Mouse (Mus musculus): ENCODE measurements around the gene Hcn3.

Gene Hcn3

DNA sequence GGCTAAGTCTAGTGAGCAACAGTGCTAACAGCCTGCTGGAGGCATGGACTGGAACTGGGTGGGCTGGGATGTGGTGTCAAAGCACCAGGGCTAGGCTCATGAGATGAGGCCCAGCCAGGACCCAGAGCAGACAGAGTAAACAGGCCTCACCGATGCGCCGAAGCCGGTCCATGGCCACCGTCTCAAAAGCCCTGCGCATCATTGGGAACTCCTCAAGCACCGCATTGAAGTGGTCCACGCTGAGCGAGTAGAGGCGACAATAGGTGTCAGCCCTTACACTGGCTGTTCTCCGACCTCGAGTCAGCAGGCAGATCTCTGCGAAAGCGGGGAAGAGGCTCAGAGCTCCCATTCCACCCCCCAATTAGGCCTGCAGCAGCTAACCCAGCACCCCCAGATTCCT, 11.4 kb downstream of the Hcn3 start:
- ATAC-seq (ENCODE audit: insufficient number of reproducible peaks, low FRiP score, low TSS enrichment), result no peak

DNA sequence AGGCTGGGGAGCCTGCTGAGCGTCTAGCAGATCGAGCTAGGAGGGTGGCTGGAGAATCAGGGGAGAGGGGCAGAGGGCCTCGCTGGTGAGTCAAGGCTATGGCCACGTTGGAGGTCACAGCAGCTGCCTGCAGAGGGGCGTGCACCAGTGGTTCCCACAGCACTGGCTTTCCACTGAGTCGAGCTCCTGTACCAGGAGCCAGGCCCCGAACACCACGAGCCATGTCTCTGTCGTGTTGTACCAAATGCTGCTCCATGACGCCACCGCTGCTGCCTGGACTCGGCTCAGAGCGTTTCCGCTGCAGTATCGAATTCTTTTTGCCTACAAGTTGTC, 12.1 kb downstream of the Hcn3 start:
- ATAC-seq (ENCODE audit: insufficient number of reproducible peaks, low FRiP score, low TSS enrichment), result no peak

DNA sequence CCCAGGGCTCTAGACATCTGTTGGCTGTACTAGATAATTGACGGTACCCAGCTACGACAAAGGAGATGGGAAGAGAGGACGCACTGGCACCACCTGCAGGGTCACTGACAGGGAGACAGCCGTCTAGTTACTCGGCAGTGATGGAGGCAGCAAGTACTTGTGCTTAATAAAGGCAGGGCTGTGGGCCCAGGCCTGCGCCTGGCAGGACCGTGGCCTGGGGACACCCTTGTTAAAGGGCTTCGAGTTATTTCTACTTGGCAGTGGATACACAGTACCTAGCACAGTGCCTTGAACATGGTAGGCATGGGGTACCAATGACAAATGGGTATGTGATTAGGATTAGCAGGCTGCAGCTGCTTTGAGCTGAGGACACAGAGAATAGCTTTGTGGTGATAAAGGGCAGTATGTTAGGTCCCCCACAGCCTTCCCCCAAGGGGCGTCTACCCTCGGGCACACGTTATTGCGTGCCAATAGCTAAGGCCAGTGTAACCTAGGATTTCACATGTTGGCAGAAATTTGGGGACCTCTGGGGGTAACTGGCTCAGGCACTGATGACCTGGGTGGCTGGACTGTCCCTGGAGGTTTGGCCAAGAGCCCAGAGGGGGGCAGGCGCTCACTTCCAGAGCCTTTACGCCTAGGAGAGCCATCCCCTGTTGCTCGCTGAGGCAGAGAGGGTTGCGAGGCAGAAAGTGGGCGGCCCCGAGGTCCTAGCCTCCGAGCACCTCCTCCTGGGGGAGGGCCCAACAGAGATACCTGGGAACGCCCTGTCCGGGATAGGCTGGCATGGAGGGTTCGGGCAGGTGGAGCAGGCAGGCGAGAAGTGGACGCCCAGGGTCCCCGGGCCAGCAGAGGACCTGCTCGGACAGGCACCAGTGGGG, 12.7 kb downstream of the Hcn3 start:
- ATAC-seq (ENCODE audit: insufficient number of reproducible peaks, low FRiP score, low TSS enrichment), result no peak

DNA sequence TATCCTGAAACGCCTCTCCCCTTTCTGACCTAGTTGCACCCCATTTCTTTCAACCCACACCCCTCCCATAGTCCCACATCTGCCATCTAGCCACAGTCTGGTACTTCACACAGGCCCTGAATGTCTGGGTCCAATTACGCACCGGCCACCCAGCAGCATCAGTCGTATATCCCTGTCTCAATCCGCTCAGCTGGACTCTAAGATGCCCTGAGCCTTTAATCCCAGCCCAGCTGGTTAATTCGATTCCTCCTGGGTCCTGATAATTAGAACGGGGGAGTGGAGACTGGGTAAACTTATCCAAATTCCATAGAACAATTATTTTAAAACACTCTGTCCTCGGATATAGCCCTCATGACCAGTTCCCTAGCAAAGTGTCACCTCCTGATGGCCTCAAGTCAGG, 14.4 kb downstream of the Hcn3 start:
- no peak for ATAC-seq (ENCODE audit: insufficient number of reproducible peaks, low FRiP score, low TSS enrichment)

DNA sequence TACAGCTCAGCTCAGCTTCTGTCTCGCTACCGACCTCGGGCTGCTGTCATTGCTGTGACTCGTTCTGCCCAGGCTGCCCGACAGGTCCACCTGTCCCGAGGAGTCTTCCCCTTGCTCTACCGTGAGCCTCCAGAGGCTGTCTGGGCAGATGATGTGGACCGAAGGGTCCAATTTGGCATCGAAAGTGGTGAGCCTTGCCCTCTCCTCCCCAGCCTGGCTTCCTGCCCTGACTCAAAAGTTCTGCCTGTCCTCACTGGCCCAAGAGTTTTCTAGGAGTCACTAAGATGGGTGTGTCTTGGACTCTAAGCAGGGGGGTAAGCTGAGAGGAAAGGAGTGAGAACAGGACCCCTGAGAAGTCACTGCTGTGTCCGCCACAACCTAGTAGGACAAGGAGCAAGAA, 15.2 kb downstream of the Hcn3 start:
- no peak for ATAC-seq (ENCODE audit: insufficient number of reproducible peaks, low FRiP score, low TSS enrichment)

DNA sequence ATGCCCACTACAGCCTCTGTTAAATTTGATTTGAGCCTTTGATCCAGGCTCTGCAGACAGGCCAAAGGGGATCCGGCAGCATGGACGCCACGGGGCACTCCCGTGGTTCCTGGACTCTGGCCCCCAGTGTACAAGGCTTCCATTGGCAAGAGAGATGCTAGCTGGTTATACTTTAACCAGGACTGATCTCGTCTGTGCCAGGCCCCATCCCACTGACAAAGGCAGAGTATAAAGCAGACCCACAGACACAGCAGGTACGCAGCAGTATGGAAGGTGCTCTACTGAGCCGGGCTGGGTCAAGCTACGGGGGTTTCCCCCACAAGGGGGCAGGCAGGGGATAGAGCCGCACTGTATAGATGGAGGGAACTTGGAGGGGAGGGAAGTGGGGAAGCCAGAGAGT, 23.6 kb downstream of the Hcn3 start:
- no peak for ATAC-seq (ENCODE audit: insufficient number of reproducible peaks, low FRiP score, low TSS enrichment)

DNA sequence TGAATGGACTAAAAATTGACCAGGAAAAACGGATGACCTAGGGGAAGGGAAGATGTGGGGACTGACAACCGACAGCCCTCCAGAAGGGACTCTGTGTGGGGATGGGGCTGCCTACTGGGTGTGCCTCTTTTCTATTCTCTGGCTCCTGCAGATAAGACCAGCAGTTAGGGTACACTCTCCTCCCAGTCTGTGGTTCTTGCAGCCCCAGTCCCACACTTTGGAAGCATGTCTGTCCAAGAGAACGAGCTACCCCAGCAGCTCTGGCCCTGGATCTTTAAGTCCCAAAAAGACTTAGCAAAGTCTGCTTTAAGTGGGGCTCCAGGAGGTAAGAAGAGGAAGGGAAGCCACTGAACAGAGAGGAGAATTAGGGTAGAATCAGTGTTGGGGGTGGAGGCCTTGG, 24.0 kb downstream of the Hcn3 start, which contains the start of gene Pklr:
Gene Pklr (plus strand): TSS at position 185 of the 400 bp plus-strand sequence.
- ATAC-seq (ENCODE audit: insufficient number of reproducible peaks, low FRiP score, low TSS enrichment), result no peak

DNA sequence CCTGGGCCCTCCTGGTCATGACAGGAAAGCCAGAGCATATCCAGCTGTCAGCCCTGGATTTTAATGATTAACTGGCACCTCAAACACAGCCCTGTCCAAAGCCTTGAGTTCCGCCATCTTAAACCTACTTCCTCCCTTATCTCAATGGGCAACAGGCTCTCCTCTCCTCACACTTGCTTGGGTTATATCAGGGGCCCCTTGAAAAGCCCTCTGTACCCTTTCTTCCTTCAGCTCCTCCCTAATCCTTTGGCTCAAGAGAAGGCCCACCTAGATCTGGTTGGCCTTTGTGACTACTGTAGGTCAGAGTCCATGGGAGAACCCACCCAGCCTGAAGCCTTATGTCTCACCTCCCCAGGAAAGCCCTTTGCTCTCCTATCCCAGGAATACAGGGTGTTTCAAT, 26.2 kb downstream of the Hcn3 start:
- no peak for ATAC-seq (ENCODE audit: insufficient number of reproducible peaks, low FRiP score, low TSS enrichment)

DNA sequence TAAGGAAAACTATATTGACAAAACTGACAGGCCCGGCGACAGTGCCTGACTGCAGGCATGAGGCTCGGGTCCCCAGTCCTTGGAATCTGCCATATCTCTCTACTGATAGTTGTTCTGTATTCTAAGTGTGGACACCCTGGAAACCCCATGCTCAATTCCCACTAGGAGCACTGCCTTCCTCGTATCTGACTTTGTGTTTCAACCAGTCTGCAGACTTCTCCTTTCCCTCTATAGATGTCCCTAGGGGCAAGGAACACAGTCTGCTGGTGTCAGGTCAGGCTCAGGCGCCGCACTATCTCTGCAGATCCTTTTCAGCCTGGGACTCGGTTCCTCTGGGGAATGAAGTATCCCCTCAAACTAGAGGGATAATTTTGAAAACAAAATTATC, 26.9 kb downstream of the Hcn3 start:
- ATAC-seq (ENCODE audit: insufficient number of reproducible peaks, low FRiP score, low TSS enrichment), result no peak

DNA sequence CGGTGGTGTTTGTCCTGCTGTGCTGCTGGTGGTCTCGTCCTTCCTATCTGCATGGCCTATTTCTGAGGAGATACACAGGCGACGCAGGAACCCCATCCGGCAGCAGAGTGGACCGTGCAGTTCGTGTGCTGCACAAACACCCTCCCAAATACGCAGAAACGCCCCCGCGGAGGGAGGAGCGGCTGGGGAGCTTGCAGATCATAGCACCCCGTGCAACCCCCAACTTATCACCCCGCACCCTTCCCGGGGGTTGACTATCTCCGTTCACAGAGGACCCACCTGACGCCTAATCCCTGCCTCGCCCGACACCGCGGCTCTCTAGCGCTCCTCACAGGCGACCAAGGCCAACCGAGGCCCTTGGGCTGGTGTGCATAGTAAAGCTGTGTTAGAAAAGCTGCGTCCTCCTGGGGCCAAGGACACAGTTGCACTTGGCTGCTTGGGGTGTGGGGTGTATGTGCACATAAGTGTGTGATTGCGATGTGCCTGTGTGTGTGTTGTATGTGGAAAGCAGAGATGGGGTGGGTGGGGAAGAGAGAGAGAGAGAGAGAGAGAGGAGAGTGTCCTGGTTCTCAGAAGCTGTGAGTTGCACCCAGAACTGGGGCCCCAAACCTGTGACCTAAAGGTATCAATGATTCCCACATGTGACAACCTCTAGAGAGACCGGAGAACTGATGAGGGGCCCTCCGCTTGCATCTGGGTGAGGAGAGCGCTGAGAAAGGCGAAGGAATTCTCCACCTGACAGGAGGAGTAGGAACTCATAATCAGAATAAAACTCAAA, 27.5 kb downstream of the Hcn3 start:
- peak; percentile 83; the same call in 1 of the 2 replicates for ATAC-seq (ENCODE audit: insufficient number of reproducible peaks, low FRiP score, low TSS enrichment)

DNA sequence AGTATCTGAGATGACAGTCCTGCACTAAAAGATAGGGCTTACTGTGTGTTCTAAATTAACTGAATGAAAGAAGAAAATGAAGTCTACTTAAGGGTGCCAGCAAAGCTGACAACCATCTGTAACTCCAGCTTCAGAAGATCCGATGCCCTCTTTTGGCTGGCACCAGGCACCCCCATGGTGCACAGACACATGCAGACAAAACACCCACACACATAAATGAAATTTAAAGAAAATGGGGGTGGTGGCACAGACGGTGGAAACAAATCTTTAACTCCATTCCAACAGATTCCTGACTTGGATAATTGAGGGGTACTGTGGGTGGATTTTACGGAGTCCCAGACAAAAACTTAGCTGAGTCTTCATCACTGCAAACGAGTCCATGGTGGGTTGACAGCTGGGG, 28.2 kb downstream of the Hcn3 start:
- ATAC-seq (ENCODE audit: insufficient number of reproducible peaks, low FRiP score, low TSS enrichment), result no peak

DNA sequence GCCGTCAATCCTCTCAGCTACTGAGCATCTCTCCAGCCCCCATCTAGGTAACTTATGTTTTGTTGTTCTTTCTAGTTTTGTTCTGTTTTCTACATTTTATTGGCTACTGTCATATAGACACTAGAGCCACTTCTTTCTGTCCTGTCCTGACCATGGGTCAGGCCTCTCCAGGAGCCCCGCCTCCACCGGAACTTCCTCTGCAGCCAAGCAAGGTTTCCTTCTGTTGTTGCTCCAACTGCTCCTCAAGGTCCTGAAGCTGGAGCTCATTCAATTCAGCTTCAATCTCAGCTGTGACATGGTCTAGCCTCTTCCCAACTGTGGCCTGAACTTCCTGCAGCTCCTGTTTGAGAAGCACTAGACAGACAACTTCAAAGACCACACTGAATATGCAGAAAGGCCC, 30.1 kb downstream of the Hcn3 start:
- no peak for ATAC-seq (ENCODE audit: insufficient number of reproducible peaks, low FRiP score, low TSS enrichment)

DNA sequence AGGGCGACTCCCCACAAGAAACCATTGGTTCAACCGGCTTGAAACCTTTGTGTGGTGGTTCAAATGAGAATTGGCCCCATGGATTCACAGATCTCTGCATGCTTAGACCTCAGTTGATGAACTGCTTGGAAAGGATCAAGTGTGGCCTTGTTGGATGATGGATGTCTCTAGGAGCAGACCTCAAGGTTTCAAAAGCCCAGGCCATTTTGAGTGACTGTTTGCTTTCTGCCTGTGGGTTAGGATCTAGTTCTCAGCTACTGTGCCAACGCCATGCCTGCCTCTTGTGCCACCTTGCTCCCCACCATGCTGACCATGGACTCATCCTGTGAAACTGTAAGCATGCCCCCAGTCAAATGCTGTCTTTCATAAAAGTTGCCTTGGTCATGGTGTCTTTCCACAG, 34.0 kb downstream of the Hcn3 start:
- no peak for ATAC-seq (ENCODE audit: insufficient number of reproducible peaks, low FRiP score, low TSS enrichment)

DNA sequence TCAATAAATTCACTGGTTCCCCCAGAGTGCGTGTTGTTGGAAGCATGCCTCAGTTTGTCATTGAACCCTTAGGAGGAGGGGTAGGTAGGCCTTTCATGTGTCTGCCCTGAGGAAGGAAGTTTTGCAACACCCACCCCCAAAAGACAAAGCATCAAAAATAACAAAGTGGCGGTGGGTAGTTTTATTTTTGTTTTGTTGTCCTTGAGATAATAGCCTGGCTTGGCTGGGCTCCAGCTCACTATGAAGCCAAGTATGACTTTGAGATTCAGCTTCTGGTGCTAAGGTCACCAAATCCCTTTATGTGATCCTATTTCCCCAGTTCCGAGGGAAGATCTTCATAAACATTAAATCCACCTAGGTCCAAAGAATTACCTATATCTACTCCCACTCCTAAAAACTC, 35.8 kb downstream of the Hcn3 start:
- no peak for ATAC-seq (ENCODE audit: insufficient number of reproducible peaks, low FRiP score, low TSS enrichment)

DNA sequence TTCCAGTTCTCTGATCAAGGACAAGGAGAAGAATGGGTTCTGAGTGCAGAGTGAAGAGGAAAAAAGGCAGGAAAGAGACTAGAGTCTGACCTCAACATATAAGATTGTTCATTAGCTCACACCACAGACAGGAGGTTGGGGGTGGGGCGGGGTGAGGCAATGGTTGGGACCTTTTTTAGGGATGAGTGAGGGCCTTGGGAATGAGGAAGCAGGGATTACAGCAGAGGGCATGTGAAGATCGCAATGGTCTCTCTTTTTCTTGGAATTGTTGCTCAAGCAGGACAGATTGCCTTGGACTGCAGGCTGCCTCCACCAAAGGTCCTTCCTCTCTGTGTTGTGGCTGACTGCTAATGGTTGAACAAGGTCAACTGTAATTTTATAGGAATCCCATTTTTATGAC, 36.7 kb downstream of the Hcn3 start:
- ATAC-seq (ENCODE audit: insufficient number of reproducible peaks, low FRiP score, low TSS enrichment), result no peak

DNA sequence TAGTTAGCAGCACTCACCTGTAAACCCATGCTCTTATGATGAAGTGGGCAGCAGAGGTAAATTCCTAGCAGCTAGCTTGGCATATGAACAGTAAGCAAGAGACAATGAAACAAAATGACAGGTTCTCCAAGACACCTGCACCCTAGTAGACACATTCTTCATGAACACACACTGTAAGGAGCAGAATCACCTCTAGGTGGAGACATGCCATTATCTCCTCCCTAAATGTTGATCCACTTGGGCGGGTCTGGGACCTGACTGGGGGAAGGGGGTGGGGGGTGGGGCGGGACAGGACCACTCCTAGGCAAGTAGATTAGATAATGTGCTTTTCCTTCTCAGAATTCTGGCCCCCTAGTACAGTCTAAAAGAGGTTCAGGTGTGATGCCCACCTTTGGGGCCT, 44.5 kb downstream of the Hcn3 start:
- ATAC-seq (ENCODE audit: insufficient number of reproducible peaks, low FRiP score, low TSS enrichment), result no peak

DNA sequence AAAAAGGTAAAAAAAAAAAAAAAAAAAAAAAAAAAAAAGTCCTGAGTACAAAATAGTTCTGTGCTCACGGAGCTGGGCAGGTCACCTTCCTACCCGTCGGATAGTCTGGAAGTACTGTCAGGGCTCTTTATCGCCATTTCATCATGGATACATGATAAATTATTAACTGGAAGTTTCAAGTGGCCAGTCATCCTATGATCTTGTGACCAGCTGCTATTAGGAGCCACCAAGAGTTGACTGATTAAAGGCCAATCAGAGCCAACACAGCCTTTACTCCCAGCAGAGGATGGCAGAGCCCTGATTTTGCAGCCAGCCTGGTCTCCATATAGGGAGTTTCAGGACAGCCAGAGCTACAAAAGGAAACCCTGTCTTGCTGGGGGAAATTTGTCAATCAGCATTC, 46.9 kb downstream of the Hcn3 start:
- ATAC-seq (ENCODE audit: insufficient number of reproducible peaks, low FRiP score, low TSS enrichment), result no peak

DNA sequence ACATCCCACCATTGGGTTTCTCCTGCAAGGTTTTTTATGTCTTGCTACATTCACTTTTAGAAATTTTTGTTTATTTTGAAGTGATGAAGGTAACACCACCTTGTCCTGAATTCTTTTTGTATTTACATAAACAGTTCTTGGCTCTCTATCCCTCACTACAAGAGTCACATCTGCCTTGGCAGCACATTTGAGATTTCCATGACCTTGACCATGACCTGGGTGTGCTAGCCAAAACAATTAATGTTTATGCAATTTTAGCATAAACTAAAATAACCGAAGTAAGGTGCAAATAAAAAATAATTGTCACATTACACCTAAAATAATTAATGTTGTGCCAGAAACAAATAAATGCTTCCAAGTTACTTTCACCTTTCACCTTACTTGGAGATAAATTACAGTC, 51.9 kb downstream of the Hcn3 start:
- ATAC-seq (ENCODE audit: insufficient number of reproducible peaks, low FRiP score, low TSS enrichment), result no peak

DNA sequence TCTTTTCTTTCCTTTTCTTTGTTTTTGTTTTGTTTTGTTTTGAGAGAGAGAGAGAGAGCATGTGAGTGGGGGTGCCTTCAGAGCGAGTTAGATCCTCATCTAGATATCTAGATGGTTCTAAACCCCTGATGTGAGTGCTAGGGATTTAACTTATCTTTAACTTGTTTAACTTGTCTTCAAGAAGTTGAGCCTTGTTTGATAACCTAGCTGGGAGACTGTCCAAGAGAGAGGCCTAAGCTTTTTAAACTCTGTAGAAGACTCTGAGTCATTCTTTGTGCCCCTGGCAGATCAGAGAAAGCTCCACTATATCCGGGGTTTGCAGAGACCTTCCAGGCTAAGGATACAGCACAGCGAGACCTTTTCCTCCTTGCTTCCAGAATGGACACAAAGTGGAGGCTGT, 52.5 kb downstream of the Hcn3 start:
- no peak for ATAC-seq (ENCODE audit: insufficient number of reproducible peaks, low FRiP score, low TSS enrichment)

DNA sequence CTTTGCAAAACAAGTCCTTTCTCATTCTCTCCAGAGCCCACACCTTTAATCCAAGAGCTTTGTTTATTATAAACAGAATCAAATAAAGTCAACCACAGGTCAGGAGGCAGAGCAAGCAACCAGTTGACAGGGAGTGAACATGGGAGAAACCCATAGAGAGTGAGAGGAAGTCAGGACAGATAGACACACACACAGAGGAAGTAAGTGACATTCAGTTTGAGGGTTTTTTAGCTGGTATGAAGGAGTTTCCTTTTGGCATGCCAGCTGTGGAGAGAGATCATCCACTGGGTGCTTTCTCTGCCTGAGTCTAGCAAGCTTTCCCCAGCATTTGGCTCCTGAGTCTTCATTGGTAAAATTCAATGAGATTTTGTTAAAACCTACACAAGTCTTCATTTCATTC, 53.1 kb downstream of the Hcn3 start:
- ATAC-seq (ENCODE audit: insufficient number of reproducible peaks, low FRiP score, low TSS enrichment), result no peak

DNA sequence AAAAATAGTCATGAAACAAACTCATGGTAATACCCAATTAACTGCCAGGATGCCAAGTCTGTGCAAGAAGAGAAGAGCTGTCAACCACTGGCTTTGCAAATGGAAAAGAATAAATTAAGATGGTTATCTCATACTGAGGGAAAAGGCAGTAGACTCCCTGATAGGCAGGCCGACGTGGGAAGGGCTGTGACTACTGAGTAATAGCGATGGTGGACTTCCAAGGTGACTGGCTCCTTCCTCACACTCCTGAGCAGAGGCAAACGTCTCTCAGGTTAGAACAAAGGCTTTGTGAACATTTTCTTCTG, 56.8 kb downstream of the Hcn3 start:
- no peak for ATAC-seq (ENCODE audit: insufficient number of reproducible peaks, low FRiP score, low TSS enrichment)
